Mouse (Mus musculus) embryonic facial prominence, embryonic 15.5 days (tissue): Measurements from ENCODE around the gene Coq8a. TPM values are rescaled to one million over a fixed set of nuclear protein-coding genes. Genes with fewer than 3 reads are reported as not detected.
A peak's percentile ranks its signal among the peaks of the same experiment; 100 is the strongest.

Experiments
- ATAC-seq: fragments of 200-750 bp; cut with Nextera tagmentation; 2 replicates; pipeline ENCODE4 v1.8.0; 2017; ENCODE audit warnings: low read depth, moderate TSS enrichment; ENCODE audit not compliant: insufficient number of reproducible peaks, low FRiP score, low TSS enrichment
- H3K27ac ChIP-seq: fragments of 300-500 bp; sonication (generic); replicated peaks from 2 replicates; pipeline ENCODE4 v1.5.1; 2015; ENCODE audit warnings: mild to moderate bottlenecking, inconsistent platforms
- H3K27me3 ChIP-seq: fragments of 300-500 bp; sonication (generic); 2 replicates; pipeline ENCODE4 v1.6.1; 2015; ENCODE audit warnings: inconsistent platforms
- H3K36me3 ChIP-seq: fragments of 300-500 bp; sonication (generic); 2 replicates; pipeline ENCODE4 v1.6.1; 2015; ENCODE audit warnings: mild to moderate bottlenecking, inconsistent platforms
- H3K4me1 ChIP-seq: fragments of 300-500 bp; sonication (generic); 2 replicates; pipeline ENCODE4 v1.6.1; 2015; ENCODE audit warnings: inconsistent platforms
- H3K4me2 ChIP-seq: fragments of 300-500 bp; sonication (generic); replicated peaks from 2 replicates; pipeline ENCODE4 v1.6.1; 2015; ENCODE audit warnings: mild to moderate bottlenecking, inconsistent platforms
- H3K4me3 ChIP-seq: fragments of 300-500 bp; sonication (generic); replicated peaks from 2 replicates; pipeline ENCODE4 v1.5.1; 2015; ENCODE audit warnings: mild to moderate bottlenecking, inconsistent platforms
- H3K9ac ChIP-seq: fragments of 300-500 bp; sonication (generic); 2 replicates; pipeline ENCODE4 v1.6.1; 2015; ENCODE audit warnings: inconsistent platforms
- H3K9me3 ChIP-seq: fragments of 300-500 bp; sonication (generic); replicated peaks from 2 replicates; pipeline ENCODE4 v1.6.1; 2016; ENCODE audit warnings: inconsistent platforms
- WGBS: fragments of 180-500 bp; shearing (Covaris S2); methylation state at CpG from one replicate; pipeline ENCODE4 v1.1.7; 2015; 5-methylcytosine and 5-hydroxymethylcytosine counted together
- polyA plus RNA-seq: library from polyadenylated mRNA; unstranded; fragments of >200 nt; fragmentation: Nextera tagmentation; extraction: Ambion mirVana; gene quantifications from 2 replicates; pipeline ENCODE4 v1.2.1, GENCODE M21; 2015

The Coq8a gene
- 11.8 and 12.1 TPM in 2 replicates for polyA plus RNA-seq

GRCm38 (mm10) chr1:180198959-180199714 is at the start of gene Coq8a:
TSS of gene Coq8a (minus strand) at chr1:180199602.
- Histone ChIP-seq H3K9ac (no peak within 1 kb of the TSS), H3K27ac (no peak within 1 kb of the TSS), H3K27me3 (no peaks in the 10 kb centered on the region), H3K4me3 (no peak within 1 kb of the TSS), H3K9me3 (no peaks in the 10 kb centered on the region), H3K4me1 (peaks cover 13% of the 10 kb centered on the region; the same call in 1 of the 2 replicates), H3K36me3 (no peaks in the 10 kb centered on the region), H3K4me2 (no peak within 1 kb of the TSS)
- ATAC-seq: no peak
- WGBS: 48% methylated on average over 4 of the region's 4 CpGs

- 78% methylated on average over 7 of the region's 7 CpGs for WGBS
- Histone ChIP-seq H3K9ac (no peak overlapping the region), H3K4me1 (peaks cover 9% of the 10 kb centered on the region), H3K9me3 (no peaks in the 10 kb centered on the region), H3K36me3 (no peaks in the 10 kb centered on the region), H3K4me3 (no peak overlapping the region), H3K27ac (no peak overlapping the region), H3K27me3 (no peaks in the 10 kb centered on the region), H3K4me2 (no peak overlapping the region)
- ATAC-seq: no peak
Observed at GRCm38 (mm10) chr1:180248593-180249146, 49.3 kb upstream of the Coq8a start.

GRCm38 (mm10) chr1:180247901-180248300 is 48.5 kb upstream of the Coq8a start:
- 77% methylated on average over 7 of the region's 7 CpGs for WGBS
- H3K27me3 ChIP-seq: no peaks in the 10 kb centered on the region
- peaks cover 9% of the 10 kb centered on the region for H3K4me1 ChIP-seq
- no peak overlapping the region for H3K27ac ChIP-seq
- H3K9me3 ChIP-seq: no peaks in the 10 kb centered on the region
- no peak for ATAC-seq
- no peak overlapping the region for H3K4me3 ChIP-seq
- H3K4me2 ChIP-seq: no peak overlapping the region
- no peak overlapping the region for H3K9ac ChIP-seq
- H3K36me3 ChIP-seq: no peaks in the 10 kb centered on the region

GRCm38 (mm10) chr1:180245741-180246507 is 46.5 kb upstream of the Coq8a start:
- Histone ChIP-seq H3K36me3 (no peaks in the 10 kb centered on the region), H3K9me3 (no peaks in the 10 kb centered on the region), H3K4me1 (peaks cover 9% of the 10 kb centered on the region), H3K4me3 (no peak overlapping the region), H3K4me2 (no peak overlapping the region), H3K9ac (no peak overlapping the region), H3K27me3 (no peaks in the 10 kb centered on the region), H3K27ac (no peak overlapping the region)
- WGBS: 86% methylated on average over 13 of the region's 13 CpGs
- ATAC-seq: no peak

- Histone ChIP-seq H3K4me1 (0 out of 2 replicates have a peak, but pooled peaks cover 1% of the 10 kb centered on the region), H3K4me2 (no peak overlapping the region), H3K4me3 (no peak overlapping the region), H3K9me3 (no peaks in the 10 kb centered on the region), H3K36me3 (no peaks in the 10 kb centered on the region), H3K27me3 (no peaks in the 10 kb centered on the region), H3K27ac (no peak overlapping the region), H3K9ac (no peak overlapping the region)
- no peak for ATAC-seq
- 62% methylated on average over 3 of the region's 3 CpGs for WGBS
Observed at GRCm38 (mm10) chr1:180231729-180232128, 32.3 kb upstream of the Coq8a start.

- H3K9ac ChIP-seq: no peak overlapping the region
- peaks cover 13% of the 10 kb centered on the region; the same call in 1 of the 2 replicates for H3K4me1 ChIP-seq
- 33% methylated on average over 2 of the region's 2 CpGs for WGBS
- H3K27ac ChIP-seq: no peak overlapping the region
- no peaks in the 10 kb centered on the region for H3K27me3 ChIP-seq
- H3K9me3 ChIP-seq: no peaks in the 10 kb centered on the region
- no peak for ATAC-seq
- no peak overlapping the region for H3K4me3 ChIP-seq
- no peaks in the 10 kb centered on the region for H3K36me3 ChIP-seq
- H3K4me2 ChIP-seq: no peak overlapping the region
Observed at GRCm38 (mm10) chr1:180230580-180230979, 31.2 kb upstream of the Coq8a start.

- peaks cover 19% of the 10 kb centered on the region; the same call in 1 of the 2 replicates for H3K4me1 ChIP-seq
- H3K36me3 ChIP-seq: no peaks in the 10 kb centered on the region
- no peak overlapping the region for H3K4me3 ChIP-seq
- WGBS: 79% methylated on average over 7 of the region's 7 CpGs
- H3K27ac ChIP-seq: no peak overlapping the region
- no peak for ATAC-seq
- no peaks in the 10 kb centered on the region for H3K27me3 ChIP-seq
- no peak overlapping the region for H3K4me2 ChIP-seq
- H3K9me3 ChIP-seq: no peaks in the 10 kb centered on the region
- no peak overlapping the region for H3K9ac ChIP-seq
Observed at GRCm38 (mm10) chr1:180229906-180230305, 30.5 kb upstream of the Coq8a start.

- WGBS: 77% methylated on average over 12 of the region's 12 CpGs
Observed at GRCm38 (mm10) chr1:180228854-180229253, 29.5 kb upstream of the Coq8a start.

GRCm38 (mm10) chr1:180226766-180227165 is 27.4 kb upstream of the Coq8a start:
- Histone ChIP-seq H3K9ac (no peak overlapping the region), H3K4me2 (no peak overlapping the region), H3K4me3 (no peak overlapping the region), H3K27ac (no peak overlapping the region), H3K9me3 (no peaks in the 10 kb centered on the region), H3K4me1 (peaks cover 19% of the 10 kb centered on the region; the same call in 1 of the 2 replicates), H3K36me3 (no peaks in the 10 kb centered on the region), H3K27me3 (no peaks in the 10 kb centered on the region)
- WGBS: 75% methylated on average over 3 of the region's 3 CpGs
- ATAC-seq: no peak

More at GRCm38 (mm10) chr1:180228854-180229253, 29.5 kb upstream of the Coq8a start:
- Histone ChIP-seq H3K36me3 (no peaks in the 10 kb centered on the region), H3K4me2 (no peak overlapping the region), H3K27me3 (no peaks in the 10 kb centered on the region), H3K4me3 (no peak overlapping the region), H3K27ac (no peak overlapping the region), H3K9me3 (no peaks in the 10 kb centered on the region), H3K9ac (no peak overlapping the region), H3K4me1 (peaks cover 19% of the 10 kb centered on the region; the same call in 1 of the 2 replicates)
- ATAC-seq: no peak

GRCm38 (mm10) chr1:180226221-180226713 is 26.9 kb upstream of the Coq8a start:
- Histone ChIP-seq H3K9me3 (no peaks in the 10 kb centered on the region), H3K4me2 (peak overlapping the region; percentile 76), H3K27ac (peak overlapping the region; percentile 58), H3K4me1 (peaks cover 19% of the 10 kb centered on the region; the same call in 1 of the 2 replicates), H3K36me3 (no peaks in the 10 kb centered on the region), H3K27me3 (no peaks in the 10 kb centered on the region), H3K9ac (peak overlapping the region; percentile 18), H3K4me3 (peak overlapping the region; percentile 47)
- WGBS: 7% methylated on average over 12 of the region's 12 CpGs
- ATAC-seq: peak; percentile 61; the same call in 1 of the 2 replicates
